Mouse (Mus musculus) cerebellum, adult 2 months (tissue): ENCODE results near the gene Stk39.

Source experiments
- CTCF ChIP-seq: fragments of 200-500 bp; IDR thresholded peaks from 2 replicates; pipeline ENCODE4 v1.5.1; 2011; ENCODE audit warnings: low read depth, mild to moderate bottlenecking, control low read depth, low read length, moderate library complexity, borderline replicate concordance; ENCODE audit not compliant: insufficient read depth
- POLR2A ChIP-seq: fragments of 200-500 bp; IDR thresholded peaks from 2 replicates; pipeline ENCODE4 v1.6.1; 2011; ENCODE audit warnings: low read length, control low read depth, borderline replicate concordance; ENCODE audit not compliant: insufficient read depth

GRCm38 (mm10) chr2:68317452-68317851 lies 154.6 kb downstream of the Stk39 start:
- no peak for TF ChIP-seq POLR2A
- TF ChIP-seq CTCF: no peak
